Mouse (Mus musculus) cerebellum, adult 11 months (tissue): ENCODE data around the gene Acot1.
A peak's percentile ranks its signal among the peaks of the same experiment; 100 is the strongest.
"Not testable (repeated sequence)": the region's sequence is repeated elsewhere in the genome, so short reads cannot be mapped to it uniquely, and the experiment has no call there.

Experiments
- DNase-seq: peaks from one replicate; pipeline ENCODE4 v3.0.0; 2022

The Acot1 gene

DNA sequence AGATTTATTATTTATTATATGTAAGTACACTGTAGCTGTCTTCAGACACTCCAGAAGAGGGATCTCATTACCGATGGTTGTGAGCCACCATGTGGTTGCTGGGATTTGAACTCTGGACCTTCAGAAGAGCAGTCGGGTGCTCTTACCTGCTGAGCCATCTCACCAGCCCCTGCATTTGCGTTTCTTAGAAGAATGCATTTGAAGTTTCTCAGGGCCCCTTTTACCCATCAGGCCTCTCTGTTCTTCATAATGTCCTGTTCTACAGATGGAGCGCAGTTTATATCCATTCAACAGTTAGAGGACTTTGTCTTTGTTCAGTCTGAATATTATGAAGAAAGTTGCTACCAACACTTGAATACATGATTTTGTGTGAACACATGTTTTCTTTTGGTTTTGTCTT, 13.0 kb downstream of the Acot1 start:
- not testable (repeated sequence) for DNase-seq

DNA sequence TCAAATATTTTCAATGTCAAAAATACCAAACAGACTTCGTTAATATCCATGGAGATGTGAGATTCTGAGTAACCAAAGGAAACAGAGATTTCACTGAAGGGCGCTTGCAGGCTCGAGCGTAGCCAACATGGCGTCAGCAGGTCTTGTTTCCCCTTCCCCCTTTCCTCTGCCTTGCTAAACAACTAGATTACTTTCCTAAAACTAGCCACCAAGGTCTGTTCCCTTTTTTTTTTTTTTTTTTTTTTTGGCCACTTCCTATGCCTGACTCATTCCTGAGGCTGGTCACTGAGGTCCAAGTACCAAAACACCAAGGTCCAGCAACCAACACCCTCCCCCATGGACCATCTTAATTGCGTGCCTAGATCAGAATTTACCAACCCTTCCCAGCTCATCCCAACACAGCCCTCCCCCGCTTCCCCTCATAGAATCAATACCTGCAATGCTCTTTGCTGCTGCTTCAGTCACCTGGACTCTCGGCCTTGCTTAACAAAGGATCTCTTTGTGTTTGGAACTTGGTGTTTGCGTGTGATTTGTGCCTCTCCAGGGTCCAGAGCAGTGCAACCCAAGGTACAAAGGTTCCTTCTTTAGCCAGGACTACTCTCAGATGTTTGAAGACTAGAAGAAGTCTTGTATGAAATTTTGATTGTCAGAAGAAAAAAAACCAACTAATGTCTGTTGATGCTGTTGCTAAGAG, 13.9 kb downstream of the Acot1 start:
- no peak for DNase-seq

DNA sequence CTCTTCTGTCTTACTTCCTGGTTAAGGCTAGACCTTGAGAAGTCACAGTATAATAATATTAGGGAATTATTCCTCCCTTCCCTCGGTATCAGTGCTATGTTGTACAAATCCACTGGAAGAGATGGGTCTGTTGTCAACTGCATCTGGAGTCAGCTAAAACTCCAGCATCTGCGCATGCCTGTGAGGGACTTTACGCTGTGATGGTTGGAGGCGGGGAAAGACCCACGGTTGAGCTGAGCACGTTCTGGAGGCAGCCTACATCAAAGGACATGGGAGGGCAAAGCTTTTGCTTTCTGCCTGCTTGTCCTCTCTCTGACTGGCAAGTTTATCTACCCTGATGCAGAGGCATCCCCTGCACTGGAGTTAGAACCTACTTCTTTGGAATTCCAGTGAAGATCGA, 16.6 kb downstream of the Acot1 start:
- no peak for DNase-seq

DNA sequence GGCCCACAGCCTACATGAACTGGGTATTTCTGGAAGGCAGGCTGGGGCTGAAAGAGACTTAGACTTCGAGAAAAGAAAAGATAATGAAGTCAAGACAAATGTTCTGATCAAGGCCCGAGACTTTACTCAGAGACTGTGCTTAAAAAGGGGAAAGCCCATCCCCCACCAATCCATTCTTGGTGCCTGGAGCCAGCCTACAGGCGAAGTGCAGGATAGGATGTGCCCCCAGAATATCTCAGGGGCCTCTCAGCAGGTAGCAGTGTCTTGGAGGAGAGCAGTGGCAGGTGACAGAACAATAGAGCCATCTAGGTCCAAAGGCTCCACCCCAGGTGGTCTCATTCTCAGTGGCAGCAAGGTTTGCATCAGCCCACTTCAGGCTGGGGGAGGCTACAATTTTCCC, 19.0 kb downstream of the Acot1 start:
- DNase-seq: not testable (repeated sequence)

DNA sequence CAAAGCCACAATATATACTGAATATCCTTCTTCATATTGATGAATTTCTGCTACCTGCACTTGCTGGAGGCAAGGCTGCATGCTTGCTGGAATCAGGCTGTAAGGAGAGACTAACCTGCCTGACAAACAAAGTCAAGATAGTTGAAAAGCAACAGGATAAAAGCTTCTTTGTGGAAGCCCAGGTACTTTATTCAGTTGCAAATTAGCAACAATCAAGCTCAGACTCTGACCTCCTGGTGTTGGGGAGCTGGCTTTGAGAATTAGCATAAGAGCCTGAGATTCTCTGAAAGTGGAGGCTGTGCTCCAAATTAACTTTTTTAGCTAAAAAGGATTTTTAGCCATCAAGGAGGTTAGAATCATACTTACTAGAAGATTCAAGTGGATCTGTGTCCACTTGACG, 19.8 kb downstream of the Acot1 start:
- not testable (repeated sequence) for DNase-seq

DNA sequence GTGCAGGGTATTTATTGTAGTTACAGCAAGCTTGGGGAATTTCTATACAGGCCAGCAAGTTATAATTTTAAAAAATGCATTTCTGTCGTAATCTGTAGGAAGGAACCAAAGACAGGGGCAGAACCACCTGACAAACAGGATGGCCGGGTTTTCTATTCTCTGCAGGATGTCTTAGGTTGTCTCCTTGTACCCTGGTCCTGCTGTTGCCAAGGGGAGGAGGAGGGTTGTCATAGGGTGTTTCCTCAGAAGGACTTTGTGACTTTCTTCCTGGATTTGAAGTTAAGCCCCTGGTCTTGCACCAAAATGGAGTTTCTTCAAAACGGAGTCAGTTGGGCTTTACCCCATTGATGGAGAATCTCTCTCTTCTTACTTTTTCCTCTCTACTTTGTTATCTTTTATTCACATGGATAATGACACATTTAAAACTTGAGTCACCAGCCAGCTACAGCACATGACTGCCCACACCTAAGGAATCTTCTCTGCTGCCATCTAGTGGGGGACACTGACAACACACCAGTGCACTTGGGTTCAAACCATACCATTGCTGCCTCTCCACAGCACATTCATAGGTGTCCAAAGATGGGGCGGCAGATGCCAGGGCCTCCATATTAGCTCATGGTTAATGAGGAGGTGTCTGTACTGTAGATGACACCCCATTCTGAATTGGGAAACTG, 21.5 kb downstream of the Acot1 start:
- peak; percentile 73 for DNase-seq

DNA sequence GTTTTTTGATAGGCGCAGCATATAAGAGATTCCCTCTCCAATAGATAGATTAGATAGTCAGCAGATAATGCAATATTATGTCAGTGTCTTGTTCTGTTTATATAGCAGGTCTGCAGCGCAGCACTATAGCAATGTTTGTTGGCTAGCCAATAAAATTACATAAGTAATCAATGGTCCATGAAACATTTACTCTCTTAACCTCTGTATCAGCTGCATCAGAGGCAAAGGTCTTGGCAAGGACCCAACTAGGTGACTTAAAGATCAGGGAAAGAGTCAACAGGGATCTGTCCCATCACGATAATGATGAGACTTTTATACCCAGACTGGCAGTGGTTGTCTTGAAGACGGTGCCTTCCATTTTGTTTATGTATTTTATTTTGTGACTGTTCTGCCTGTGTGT, 23.6 kb downstream of the Acot1 start:
- no peak for DNase-seq

DNA sequence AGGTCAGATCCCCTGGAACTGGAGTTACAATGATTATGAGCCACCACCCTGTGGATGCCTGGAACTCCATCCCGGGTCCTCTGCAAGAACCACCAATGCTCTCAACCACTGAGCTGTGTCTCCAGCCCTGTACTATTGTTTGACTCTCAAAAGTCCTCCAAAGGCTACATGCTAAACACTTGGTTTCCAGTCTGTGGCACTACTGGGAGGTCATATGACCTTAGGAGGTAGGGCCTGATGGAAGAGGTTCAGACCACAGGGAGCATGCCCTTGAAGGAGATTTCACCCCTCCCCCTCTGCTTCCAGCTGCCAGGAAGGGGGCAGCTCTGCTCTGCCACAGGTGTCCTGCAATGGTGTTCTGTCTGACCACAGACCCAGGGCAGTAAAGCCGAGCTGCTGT, 24.0 kb downstream of the Acot1 start:
- DNase-seq: not testable (repeated sequence)

DNA sequence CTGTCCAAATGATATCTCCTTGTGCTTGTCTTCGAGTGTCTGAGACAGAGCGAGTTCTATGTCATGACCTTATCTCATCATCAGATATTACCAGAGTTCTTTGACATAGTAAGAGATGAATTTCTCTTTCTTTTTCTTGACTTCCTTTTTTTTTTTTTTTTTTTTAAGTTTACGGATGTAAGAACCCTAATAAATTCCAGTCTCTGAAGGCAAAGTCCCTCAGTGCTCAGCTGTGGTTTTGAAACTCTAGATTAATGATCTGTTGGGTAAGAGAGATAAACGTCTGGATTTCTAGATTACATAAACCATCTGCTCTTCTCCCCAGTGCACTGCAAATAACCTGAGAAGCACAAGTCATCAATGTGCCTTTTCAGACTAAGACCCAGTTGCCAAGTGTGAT, 24.8 kb downstream of the Acot1 start:
- no peak for DNase-seq

DNA sequence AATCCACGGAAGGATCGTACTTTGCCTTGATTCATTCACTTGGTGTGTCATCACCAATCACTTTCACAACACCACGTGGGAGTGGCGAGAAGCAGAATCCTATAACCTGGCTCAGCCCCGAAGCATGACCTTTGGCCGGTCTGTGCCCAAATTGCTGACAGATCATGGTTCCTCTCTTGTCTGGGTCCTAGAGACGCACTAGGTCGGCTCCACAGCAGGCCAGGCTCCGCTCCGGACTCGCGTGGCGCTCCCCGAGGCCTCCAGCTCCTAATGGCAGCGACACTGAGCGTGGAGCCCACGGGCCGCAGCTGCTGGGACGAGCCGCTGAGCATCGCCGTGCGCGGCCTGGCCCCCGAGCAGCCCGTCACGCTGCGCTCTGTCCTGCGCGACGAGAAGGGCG, 29.0 kb downstream of the Acot1 start, which contains the start of gene Acot4:
TSS of gene Acot4 (plus strand) at position 139 of the 400 bp plus-strand sequence.
- peak; percentile 24 for DNase-seq

DNA sequence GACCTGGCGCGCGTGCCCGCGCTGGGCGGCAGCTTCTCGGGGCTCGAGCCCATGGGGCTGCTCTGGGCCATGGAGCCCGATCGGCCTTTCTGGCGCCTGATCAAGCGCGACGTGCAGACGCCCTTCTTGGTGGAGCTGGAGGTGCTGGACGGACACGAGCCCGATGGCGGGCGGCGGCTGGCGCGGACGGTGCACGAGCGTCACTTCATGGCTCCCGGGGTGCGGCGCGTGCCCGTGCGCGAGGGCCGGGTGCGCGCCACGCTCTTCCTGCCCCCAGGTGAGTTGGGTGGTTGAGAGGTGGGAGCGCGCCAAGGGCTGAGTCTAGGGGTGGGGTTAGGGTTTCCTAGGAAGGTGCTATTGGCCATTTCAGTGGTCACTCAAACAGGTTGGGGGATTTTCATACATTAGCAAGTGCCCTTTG, 29.4 kb downstream of the Acot1 start, which contains the start of gene Gm49366:
TSS of gene Gm49366 (plus strand) at position 245 of the 421 bp plus-strand sequence.
- peak; percentile 47 for DNase-seq

DNA sequence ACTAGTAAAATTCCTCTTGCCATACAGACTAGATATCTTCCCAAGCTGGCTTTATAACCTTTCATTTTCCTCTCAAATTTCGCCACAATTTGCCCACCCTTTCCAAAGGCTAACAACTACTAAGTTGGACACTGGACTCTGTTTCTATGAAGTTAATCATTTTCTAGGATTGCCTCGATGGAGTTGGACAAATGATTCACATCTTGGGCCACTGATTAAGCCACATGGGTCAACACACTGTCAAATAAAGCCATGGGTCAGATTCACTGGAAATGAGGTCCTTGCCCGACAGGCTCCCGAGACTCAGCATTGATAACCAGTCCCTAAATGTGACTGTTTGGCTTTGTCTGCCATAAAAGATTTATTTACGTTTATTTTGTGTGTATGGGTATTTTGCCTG, 33.0 kb downstream of the Acot1 start:
- no peak for DNase-seq

DNA sequence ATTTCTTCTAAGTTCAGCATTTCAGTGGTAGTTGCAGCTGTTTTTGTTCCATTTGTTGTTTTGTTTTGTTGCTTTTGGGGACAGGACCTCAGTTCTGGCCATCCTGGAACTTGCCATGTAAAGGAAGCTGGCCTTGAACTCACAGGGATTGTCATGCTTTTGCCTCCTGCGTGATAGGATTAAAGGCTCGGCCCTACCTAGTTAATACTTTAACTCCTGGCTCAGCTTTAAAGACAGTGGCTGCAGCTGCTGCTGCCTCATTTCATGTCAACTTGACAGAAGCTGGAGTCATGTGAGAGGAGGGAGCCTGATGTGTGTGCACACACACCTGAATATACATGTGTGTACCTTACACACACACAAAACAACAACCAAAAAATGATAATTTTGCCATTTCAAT, 34.8 kb downstream of the Acot1 start:
- DNase-seq: no peak

DNA sequence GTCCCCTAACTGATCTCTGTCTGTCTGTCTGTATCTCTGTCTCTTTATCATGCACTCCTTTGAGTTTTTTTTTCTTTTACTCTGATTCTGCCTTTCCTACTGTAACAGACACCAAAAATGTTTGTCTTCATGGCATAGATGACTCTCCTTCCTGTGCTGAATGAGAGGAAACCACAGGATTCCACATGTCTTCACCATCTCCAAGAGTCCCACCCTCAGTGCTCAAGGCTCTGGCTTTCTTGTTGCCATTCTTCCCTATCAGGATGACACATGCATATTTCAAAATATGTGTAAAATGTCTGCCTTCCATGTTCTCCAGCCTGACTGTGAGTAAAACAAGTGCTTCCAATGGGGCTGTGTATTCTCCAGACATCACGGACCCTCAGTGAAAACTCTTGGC, 37.6 kb downstream of the Acot1 start:
- no peak for DNase-seq

DNA sequence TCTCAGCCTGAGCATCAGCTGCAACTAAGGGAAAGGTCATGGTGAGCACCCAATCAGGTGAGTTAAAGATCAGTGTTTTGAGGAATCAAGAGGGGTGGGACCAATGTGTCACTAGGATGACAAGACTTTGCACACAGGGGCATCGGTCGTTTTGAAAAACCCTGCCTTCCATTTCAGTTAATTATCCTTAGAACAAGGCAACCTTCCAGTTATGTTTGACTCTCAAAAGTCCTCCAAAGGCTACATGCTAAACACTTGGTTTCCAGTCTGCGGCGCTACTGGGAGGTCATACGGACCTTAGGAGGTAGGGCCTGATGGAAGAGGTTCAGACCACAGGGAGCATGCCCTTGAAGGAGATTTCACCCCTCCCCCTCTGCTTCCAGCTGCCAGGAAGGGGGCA, 41.5 kb downstream of the Acot1 start:
- not testable (repeated sequence) for DNase-seq

DNA sequence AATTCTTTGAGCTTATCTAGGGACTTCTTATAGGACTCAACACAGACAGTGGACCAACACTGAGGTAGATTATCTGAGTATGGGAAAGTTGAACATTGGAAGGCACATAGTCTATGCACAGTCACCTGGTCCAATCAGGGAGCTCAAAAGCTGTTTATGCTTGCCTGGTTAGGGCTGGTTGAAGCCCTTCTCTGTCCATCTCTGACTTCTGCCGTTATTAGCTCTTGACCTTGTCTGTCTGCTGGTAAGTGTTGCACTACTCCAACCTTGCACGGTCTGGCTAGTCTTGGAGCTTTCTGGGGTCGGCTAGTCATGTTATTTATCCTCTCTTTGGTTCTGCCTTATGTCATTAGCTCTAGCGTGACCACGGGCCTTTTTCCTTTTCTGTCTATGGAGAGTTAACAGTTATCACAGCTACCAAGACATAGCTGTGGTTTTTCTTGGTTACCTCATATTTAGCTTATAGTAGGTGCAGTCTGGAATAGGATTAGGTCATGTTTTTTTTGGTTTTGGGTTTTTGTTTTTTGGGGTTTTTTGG, 42.7 kb downstream of the Acot1 start, which contains the start of gene Acot3:
TSS of gene Acot3 (plus strand) at position 208 of the 538 bp plus-strand sequence.
- DNase-seq: no peak

DNA sequence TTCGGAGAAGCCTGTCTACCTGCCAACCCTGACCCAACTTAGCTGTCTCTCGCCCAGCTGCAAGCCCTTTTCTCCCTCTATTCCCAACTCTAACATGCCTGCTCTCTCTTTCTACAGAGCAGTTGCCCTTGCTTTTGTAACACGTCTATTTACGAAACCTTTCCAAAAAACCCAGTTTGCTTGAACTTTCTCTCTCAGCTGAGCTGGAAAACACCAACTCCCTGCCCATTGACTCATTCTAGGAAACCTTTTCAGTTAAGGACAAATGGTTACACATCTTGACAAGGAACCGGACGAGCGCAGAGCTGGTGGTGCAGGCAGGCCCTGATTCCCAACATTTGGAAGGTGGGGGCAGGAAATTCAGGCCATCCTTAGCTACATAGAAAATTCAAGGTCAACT, 43.3 kb downstream of the Acot1 start:
- no peak for DNase-seq

DNA sequence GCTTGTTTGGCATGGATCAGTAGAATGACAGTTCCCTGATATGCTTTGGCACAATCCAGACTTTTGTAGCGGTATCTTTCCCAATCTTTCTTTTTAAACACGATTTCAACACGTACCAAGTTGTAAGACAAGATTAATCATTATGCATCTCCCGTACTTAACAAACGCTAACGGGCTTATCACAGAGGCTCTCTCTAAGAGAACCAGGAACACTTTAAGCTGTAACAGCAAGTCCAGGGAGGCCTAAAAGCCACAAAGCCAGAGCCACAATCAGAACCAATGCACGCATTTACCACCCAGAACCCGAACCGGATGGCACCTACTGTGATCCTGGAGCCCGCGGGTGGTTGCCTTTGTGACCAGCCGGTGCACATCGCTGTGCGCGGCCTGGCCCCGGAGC, 43.9 kb downstream of the Acot1 start:
- DNase-seq: peak; percentile 8

DNA sequence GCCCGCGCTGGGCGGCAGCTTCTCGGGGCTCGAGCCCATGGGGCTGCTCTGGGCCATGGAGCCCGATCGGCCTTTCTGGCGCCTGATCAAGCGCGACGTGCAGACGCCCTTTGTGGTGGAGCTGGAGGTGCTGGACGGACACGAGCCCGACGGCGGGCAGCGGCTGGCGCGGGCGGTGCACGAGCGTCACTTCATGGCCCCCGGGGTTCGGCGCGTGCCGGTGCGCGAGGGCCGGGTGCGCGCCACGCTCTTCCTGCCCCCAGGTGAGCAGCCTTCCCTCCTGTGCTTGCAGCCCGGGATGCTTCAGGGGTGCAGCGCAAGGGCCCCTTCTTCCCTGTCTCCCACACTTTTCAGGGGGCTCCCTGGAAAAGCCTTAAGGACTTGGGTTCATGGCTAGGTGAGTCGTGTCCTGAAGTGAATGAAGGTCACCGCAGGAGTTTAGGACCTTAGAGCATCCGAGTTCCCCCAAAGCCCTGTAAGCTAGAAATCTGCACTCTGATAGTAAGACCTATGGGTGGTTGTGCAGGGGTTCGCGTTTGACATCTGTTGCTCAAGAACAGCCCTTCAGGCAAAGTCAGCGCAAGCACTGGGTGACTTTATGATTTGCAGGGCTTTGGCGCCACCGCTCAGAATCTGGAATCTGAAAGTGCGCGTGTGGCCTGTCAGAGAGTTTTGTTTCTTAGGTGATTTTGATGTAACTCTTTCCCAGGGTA, 44.5 kb downstream of the Acot1 start:
- DNase-seq: peak; percentile 10

DNA sequence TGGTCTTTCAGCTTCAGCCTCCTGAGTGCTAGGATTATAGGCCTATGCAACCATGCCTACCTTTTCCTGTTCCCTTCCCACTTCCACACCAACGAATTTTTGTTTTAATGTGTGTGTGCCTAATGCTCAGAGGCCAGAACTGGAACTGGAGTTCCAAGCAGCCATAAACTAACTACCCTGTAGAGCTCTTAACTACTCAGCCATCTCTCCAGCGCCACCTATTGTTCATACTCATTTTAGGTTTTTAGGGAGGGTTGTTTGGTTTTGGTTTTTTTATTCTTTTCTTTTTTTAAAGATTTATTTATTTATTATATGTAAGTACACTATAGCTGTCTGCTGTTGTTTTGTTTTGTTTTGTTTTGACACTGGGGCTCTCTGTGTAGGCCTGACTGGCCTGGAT, 51.7 kb downstream of the Acot1 start:
- no peak for DNase-seq

DNA sequence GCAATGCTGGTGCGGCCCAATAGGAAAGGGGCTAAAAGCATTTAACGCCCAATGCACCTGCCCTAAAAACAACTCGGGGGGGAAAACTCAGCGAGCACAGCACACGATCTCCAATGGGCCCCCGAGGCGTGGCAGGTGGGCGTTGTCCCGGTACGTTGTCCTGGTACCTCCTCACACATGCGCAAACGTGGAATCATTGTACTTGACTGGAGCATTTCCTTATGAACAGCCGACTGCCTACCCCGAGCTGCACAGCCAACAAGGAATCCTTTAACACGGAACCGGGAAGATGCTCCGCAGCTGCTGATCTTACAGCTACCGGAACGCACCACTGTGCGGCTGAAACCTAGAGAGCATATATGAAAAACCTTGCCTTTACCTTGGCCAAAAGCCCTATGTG, 53.0 kb downstream of the Acot1 start:
- no peak for DNase-seq

DNA sequence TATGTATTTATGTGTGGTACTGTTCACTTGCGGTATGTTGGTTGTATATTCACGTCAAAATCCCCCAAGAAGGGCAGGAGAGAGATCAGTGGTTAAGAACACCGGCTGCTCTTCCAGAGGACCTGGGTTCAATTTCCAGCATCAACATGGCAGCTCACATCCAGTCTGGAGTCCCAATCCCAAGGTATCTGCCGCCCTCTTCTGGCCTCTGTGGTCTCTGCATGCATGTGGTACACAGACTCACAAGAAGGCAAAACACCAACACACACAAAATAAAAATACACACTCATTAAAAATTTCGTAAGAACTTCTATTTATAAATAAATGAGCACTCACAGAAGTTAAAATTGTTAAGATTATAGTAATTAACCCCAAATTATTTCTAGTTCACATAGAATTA, 53.9 kb downstream of the Acot1 start:
- DNase-seq: no peak

DNA sequence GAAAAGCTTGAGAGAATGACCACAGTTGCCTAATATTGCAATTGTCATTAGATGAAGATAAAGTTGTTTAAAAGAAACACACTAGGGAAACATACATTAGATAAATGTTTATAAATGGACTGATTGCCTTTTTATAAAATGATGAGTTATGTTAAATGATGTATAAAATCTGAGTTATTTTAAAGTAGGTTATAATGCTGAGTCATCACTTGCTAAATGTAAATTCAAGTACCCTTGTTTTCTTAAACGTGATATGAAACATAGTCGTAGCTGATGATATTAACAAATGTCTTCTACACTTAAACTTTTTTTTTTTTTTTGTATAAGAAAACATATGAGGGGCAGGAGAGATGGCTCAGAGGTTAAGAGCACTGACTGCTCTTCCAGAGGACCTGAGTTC, 54.5 kb downstream of the Acot1 start:
- no peak for DNase-seq

DNA sequence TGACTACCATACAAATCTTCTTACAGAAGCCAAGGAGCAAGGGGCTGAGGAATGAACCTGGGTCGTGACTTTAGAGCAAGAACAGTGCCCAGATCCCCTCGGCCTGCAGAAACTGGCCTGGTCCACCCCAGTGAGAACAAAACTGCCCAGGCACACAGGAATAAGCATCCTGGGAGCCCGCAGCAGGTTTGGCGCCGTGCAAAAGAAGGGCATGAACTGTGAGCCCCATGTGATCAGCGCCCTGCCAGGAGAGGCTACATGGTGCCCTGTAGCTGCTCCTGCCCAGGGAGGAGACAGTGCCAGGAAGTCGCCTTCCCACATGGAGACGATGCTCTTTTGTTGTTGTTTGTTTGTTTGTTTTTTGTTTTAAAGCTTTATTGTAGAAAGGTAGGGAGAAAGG, 55.3 kb downstream of the Acot1 start:
- no peak for DNase-seq
